Mouse (Mus musculus) c-Kit-positive CD71-positive TER-119-negative erythroid progenitor cells, embryonic 14.5 days (primary cell): ENCODE results near the gene Nfya.
"Not testable (repeated sequence)": the region's sequence is repeated elsewhere in the genome, so short reads cannot be mapped to it uniquely, and the experiment has no call there.

Experiments used
- DNase-seq: peaks from one replicate; pipeline ENCODE4 v3.0.0-alpha.2; 2013; ENCODE audit warnings: low read depth

Gene Nfya

GRCm38 (mm10) chr17:48391446-48391845, 18.3 kb downstream of the Nfya start:
- no peak for DNase-seq

- DNase-seq: no peak
Measured at GRCm38 (mm10) chr17:48389442-48389841, 20.3 kb downstream of the Nfya start.

GRCm38 (mm10) chr17:48388666-48389065, 21.0 kb downstream of the Nfya start:
- no peak for DNase-seq

GRCm38 (mm10) chr17:48385786-48386461, 23.8 kb downstream of the Nfya start:
- no peak for DNase-seq

GRCm38 (mm10) chr17:48379050-48379449, 30.7 kb downstream of the Nfya start:
- no peak for DNase-seq

GRCm38 (mm10) chr17:48376102-48376501, 33.6 kb downstream of the Nfya start:
- DNase-seq: no peak

- no peak for DNase-seq
Measured at GRCm38 (mm10) chr17:48372987-48373386, 36.7 kb downstream of the Nfya start.

- DNase-seq: no peak
Measured at GRCm38 (mm10) chr17:48371621-48372020, 38.1 kb downstream of the Nfya start.

- DNase-seq: no peak
Measured at GRCm38 (mm10) chr17:48366806-48367205, 42.9 kb downstream of the Nfya start.

- no peak for DNase-seq
Measured at GRCm38 (mm10) chr17:48365511-48366155, 44.1 kb downstream of the Nfya start.

GRCm38 (mm10) chr17:48363421-48363965, 46.2 kb downstream of the Nfya start:
- DNase-seq: no peak

GRCm38 (mm10) chr17:48362966-48363365, 46.7 kb downstream of the Nfya start:
- DNase-seq: no peak

GRCm38 (mm10) chr17:48362346-48362745, 47.4 kb downstream of the Nfya start:
- DNase-seq: no peak

GRCm38 (mm10) chr17:48360462-48360861, 49.2 kb downstream of the Nfya start:
- DNase-seq: peak; percentile 25

- no peak for DNase-seq
Measured at GRCm38 (mm10) chr17:48359616-48360015, 50.1 kb downstream of the Nfya start, which contains the start of gene Treml1. Gene Treml1 (plus strand): TSS chr17:48359916.

GRCm38 (mm10) chr17:48357892-48358291, 51.8 kb downstream of the Nfya start:
- DNase-seq: no peak

- no peak for DNase-seq
Measured at GRCm38 (mm10) chr17:48355822-48356221, 53.9 kb downstream of the Nfya start.

GRCm38 (mm10) chr17:48352976-48353375, 56.7 kb downstream of the Nfya start:
- DNase-seq: not testable (repeated sequence)

- DNase-seq: no peak
Measured at GRCm38 (mm10) chr17:48350681-48351193, 59.0 kb downstream of the Nfya start.

GRCm38 (mm10) chr17:48347287-48347686, 62.4 kb downstream of the Nfya start:
- DNase-seq: no peak

GRCm38 (mm10) chr17:48346834-48347233, 62.9 kb downstream of the Nfya start:
- no peak for DNase-seq

GRCm38 (mm10) chr17:48346231-48346630, 63.5 kb downstream of the Nfya start, which contains the start of gene Trem2:
Gene Trem2 (plus strand): TSS chr17:48346401.
- DNase-seq: no peak

GRCm38 (mm10) chr17:48345824-48346223, 63.9 kb downstream of the Nfya start:
- no peak for DNase-seq
